Mouse (Mus musculus) forebrain, embryonic 15.5 days (tissue): ENCODE measurements around the gene Adarb1. TPM values are rescaled to one million over a fixed set of nuclear protein-coding genes. Genes with fewer than 3 reads are reported as not detected.

Experiments
- ATAC-seq: fragments of 200-750 bp; cut with Nextera tagmentation; replicated peaks from 2 replicates; pipeline ENCODE4 v1.8.0; 2017; ENCODE audit warnings: mild to moderate bottlenecking, moderate TSS enrichment, moderate library complexity
- H3K27ac ChIP-seq: fragments of 300-500 bp; sonication (generic); replicated peaks from 2 replicates; pipeline ENCODE4 v1.5.1; 2015; ENCODE audit warnings: mild to moderate bottlenecking, inconsistent platforms
- H3K27me3 ChIP-seq: fragments of 300-500 bp; sonication (generic); 2 replicates; pipeline ENCODE4 v1.6.1; 2015; ENCODE audit warnings: inconsistent platforms
- H3K36me3 ChIP-seq: fragments of 300-500 bp; sonication (generic); 2 replicates; pipeline ENCODE4 v1.6.1; 2015; ENCODE audit warnings: mild to moderate bottlenecking, inconsistent platforms
- H3K4me1 ChIP-seq: fragments of 300-500 bp; sonication (generic); 2 replicates; pipeline ENCODE4 v1.6.1; 2015; ENCODE audit warnings: inconsistent platforms
- H3K4me2 ChIP-seq: fragments of 300-500 bp; sonication (generic); replicated peaks from 2 replicates; pipeline ENCODE4 v1.6.1; 2015; ENCODE audit warnings: mild to moderate bottlenecking, inconsistent platforms
- H3K4me3 ChIP-seq: fragments of 300-500 bp; sonication (generic); 2 replicates; pipeline ENCODE4 v1.5.1; 2015; ENCODE audit warnings: mild to moderate bottlenecking, inconsistent platforms
- H3K9ac ChIP-seq: fragments of 300-500 bp; sonication (generic); replicated peaks from 2 replicates; pipeline ENCODE4 v1.6.1; 2015; ENCODE audit warnings: mild to moderate bottlenecking, inconsistent platforms
- H3K9me3 ChIP-seq: fragments of 300-500 bp; sonication (generic); 2 replicates; pipeline ENCODE4 v1.6.1; 2016; ENCODE audit warnings: inconsistent platforms
- WGBS: fragments of 180-500 bp; shearing (Covaris S2); methylation state at CpG from one replicate; pipeline ENCODE4 v1.1.7; 2015; ENCODE audit warnings: mixed read lengths; 5-methylcytosine and 5-hydroxymethylcytosine counted together
- polyA plus RNA-seq: library from polyadenylated mRNA; unstranded; fragments of >200 nt; fragmentation: Nextera tagmentation; extraction: Ambion mirVana; gene quantifications from 2 replicates; pipeline ENCODE4 v1.2.1, GENCODE M21; 2015

Gene Adarb1
- polyA plus RNA-seq, 1 experiment from 2014 or later: 11.9 TPM

- ATAC-seq: no peak
- Histone ChIP-seq H3K9me3 (no peaks in the 10 kb centered on the region), H3K36me3 (no peaks in the 10 kb centered on the region), H3K27me3 (no peaks in the 10 kb centered on the region), H3K9ac (no peak overlapping the region), H3K27ac (no peak overlapping the region), H3K4me1 (no peaks in the 10 kb centered on the region), H3K4me3 (no peak overlapping the region), H3K4me2 (no peak overlapping the region)
- WGBS: 76% methylated on average over 6 of the region's 6 CpGs
These were observed 30.7 kb upstream of the Adarb1 start for GRCm38 (mm10) chr10:77448698-77449247.

DNA sequence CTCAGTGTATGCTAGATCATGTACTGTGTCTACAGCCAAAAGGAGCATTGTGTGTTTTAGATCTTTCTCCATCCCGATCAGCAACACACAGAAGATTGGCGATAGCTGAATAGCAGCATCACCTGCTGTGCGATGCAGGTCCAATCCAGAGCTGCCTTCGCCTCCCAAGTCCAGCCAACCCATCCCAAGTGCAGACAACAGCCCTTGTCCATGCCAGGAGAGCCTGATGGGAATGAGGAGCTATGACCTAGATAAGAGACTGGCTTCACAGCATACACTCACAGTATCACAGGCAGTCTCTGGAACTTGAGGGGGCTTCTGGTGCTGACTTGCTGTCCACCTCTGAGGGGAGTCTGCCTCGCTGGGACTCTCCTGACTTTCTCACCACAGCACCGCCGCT lies 30.1 kb upstream of the Adarb1 start:
- Histone ChIP-seq H3K27me3 (no peaks in the 10 kb centered on the region), H3K9ac (no peak overlapping the region), H3K27ac (no peak overlapping the region), H3K4me2 (no peak overlapping the region), H3K4me3 (no peak overlapping the region), H3K36me3 (no peaks in the 10 kb centered on the region), H3K4me1 (no peaks in the 10 kb centered on the region), H3K9me3 (no peaks in the 10 kb centered on the region)
- WGBS: 77% methylated on average over 7 of the region's 7 CpGs
- no peak for ATAC-seq

DNA sequence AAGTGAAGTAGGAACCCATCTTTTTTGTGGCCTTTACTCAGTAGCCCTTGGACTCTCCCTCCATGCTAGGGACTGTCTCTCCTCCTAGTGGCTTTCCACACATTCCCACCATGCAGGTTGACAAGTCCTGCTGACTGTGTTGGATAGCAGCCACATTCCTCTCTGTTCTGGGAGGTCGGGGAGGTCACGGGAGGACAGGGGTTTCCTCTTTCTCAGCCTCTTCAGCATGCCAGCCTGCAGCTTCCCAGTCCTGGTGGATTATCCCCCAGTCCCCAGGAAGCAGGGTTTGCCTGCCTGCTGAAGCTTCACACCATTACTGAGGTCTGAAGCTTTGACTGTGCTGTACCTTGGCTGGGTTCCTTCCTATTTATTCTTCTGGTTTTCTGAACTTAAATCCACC lies 29.7 kb upstream of the Adarb1 start:
- no peaks in the 10 kb centered on the region for H3K9me3 ChIP-seq
- ATAC-seq: no peak
- no peak overlapping the region for H3K27ac ChIP-seq
- no peaks in the 10 kb centered on the region for H3K27me3 ChIP-seq
- no peaks in the 10 kb centered on the region for H3K36me3 ChIP-seq
- no peak overlapping the region for H3K4me3 ChIP-seq
- no peak overlapping the region for H3K9ac ChIP-seq
- H3K4me2 ChIP-seq: no peak overlapping the region
- H3K4me1 ChIP-seq: no peaks in the 10 kb centered on the region
- WGBS: 28% methylated on average over 2 of the region's 2 CpGs

- no peak for ATAC-seq
- Histone ChIP-seq H3K27ac (no peak overlapping the region), H3K36me3 (no peaks in the 10 kb centered on the region), H3K27me3 (no peaks in the 10 kb centered on the region), H3K4me1 (no peaks in the 10 kb centered on the region), H3K4me3 (no peak overlapping the region), H3K9me3 (no peaks in the 10 kb centered on the region), H3K9ac (no peak overlapping the region), H3K4me2 (no peak overlapping the region)
- WGBS: 94% methylated on average over 4 of the region's 4 CpGs
These were observed 24.2 kb upstream of the Adarb1 start for GRCm38 (mm10) chr10:77442250-77442649.

- Histone ChIP-seq H3K4me1 (no peaks in the 10 kb centered on the region), H3K27me3 (no peaks in the 10 kb centered on the region), H3K27ac (no peak overlapping the region), H3K9me3 (no peaks in the 10 kb centered on the region), H3K4me3 (no peak overlapping the region), H3K36me3 (no peaks in the 10 kb centered on the region), H3K4me2 (no peak overlapping the region), H3K9ac (no peak overlapping the region)
- no peak for ATAC-seq
- WGBS: 88% methylated on average over 3 of the region's 3 CpGs
These were observed 23.7 kb upstream of the Adarb1 start for GRCm38 (mm10) chr10:77441812-77442211.

DNA sequence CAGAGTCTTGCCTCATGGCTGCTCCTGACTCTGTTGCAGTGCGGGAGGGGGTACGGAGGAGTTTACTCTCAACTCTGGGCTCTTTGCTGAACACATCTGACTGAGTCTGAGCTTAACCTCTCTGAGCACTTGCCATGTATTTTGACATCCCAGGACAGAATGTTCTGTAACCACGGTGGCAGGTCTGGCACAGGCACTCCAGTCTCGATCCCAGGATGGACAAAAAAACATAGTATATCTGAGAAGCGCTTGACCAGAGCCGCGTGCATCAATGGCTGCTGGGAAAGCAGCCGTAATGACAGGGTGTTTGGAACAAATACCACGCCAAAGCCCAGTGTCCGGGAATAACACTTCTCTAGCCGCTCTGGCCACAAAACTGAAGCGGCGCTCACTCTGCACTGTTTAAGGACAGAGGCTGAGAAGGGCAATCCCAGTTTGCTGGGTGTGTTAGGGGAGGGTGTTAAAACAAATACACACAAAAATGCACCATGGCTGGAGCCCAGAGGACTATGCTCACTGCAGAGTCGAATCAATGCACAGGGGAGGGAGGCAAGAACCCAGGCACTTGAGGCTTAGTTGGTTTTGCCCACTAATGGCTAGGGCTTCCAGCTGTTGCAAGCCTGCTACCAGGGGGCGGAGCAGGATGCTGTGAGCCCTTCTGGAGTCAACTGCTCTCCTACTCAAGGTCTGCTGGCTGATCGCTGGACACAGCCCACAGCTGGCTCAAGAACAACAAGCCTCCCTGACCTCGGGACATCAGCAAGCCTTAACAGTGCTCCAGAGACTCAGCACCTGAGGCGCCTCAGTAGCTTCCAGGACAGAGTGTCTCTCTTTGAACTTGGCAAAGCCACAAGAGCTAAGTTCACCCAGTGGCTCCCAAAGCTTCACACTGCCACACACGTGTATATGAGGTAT lies 23.0 kb upstream of the Adarb1 start:
- Histone ChIP-seq H3K36me3 (no peaks in the 10 kb centered on the region), H3K4me1 (no peaks in the 10 kb centered on the region), H3K4me3 (no peak overlapping the region), H3K9me3 (no peaks in the 10 kb centered on the region), H3K4me2 (no peak overlapping the region), H3K27ac (no peak overlapping the region), H3K9ac (no peak overlapping the region), H3K27me3 (no peaks in the 10 kb centered on the region)
- WGBS: 69% methylated on average over 19 of the region's 19 CpGs
- no peak for ATAC-seq

- H3K4me3 ChIP-seq: no peak overlapping the region
- no peak overlapping the region for H3K9ac ChIP-seq
- H3K27me3 ChIP-seq: no peaks in the 10 kb centered on the region
- H3K27ac ChIP-seq: no peak overlapping the region
- no peak overlapping the region for H3K4me2 ChIP-seq
- no peak for ATAC-seq
- WGBS: 65% methylated on average over 6 of the region's 6 CpGs
- H3K36me3 ChIP-seq: no peaks in the 10 kb centered on the region
- no peaks in the 10 kb centered on the region for H3K4me1 ChIP-seq
- no peaks in the 10 kb centered on the region for H3K9me3 ChIP-seq
These were observed 22.2 kb upstream of the Adarb1 start for GRCm38 (mm10) chr10:77440286-77440685.

- Histone ChIP-seq H3K9me3 (no peaks in the 10 kb centered on the region), H3K27me3 (no peaks in the 10 kb centered on the region), H3K4me2 (no peak overlapping the region), H3K4me3 (no peak overlapping the region), H3K27ac (no peak overlapping the region), H3K36me3 (no peaks in the 10 kb centered on the region), H3K9ac (no peak overlapping the region), H3K4me1 (peaks cover 9% of the 10 kb centered on the region; the same call in 1 of the 2 replicates)
- no peak for ATAC-seq
- WGBS: 65% methylated on average over 3 of the region's 3 CpGs
These were observed 21.0 kb upstream of the Adarb1 start for GRCm38 (mm10) chr10:77439026-77439425.

DNA sequence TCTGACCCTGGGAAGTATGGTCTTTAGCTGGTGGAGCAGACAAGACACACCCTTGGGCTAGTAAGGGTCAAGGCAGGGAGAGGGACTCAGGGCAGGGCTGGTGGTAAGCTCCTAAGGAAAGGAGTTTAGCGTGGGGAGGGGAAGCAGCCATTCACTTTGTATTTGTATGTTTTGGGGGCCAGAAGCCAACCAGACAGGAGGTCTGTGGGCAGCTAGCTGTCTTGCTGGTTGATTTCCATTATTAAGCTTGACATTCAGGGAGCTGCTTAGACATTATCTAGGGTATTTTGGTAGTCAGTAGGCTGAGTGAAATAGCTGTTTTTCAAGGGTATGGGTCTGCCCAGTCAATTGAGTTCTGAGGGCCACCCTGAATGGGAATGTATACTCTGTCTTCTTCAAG lies 20.0 kb upstream of the Adarb1 start:
- Histone ChIP-seq H3K9me3 (no peaks in the 10 kb centered on the region), H3K4me2 (no peak overlapping the region), H3K9ac (no peak overlapping the region), H3K4me1 (peaks cover 9% of the 10 kb centered on the region; the same call in 1 of the 2 replicates), H3K27ac (no peak overlapping the region), H3K4me3 (no peak overlapping the region), H3K27me3 (no peaks in the 10 kb centered on the region), H3K36me3 (no peaks in the 10 kb centered on the region)
- no peak for ATAC-seq
- WGBS: 59% methylated on average over 1 of the region's 1 CpGs

DNA sequence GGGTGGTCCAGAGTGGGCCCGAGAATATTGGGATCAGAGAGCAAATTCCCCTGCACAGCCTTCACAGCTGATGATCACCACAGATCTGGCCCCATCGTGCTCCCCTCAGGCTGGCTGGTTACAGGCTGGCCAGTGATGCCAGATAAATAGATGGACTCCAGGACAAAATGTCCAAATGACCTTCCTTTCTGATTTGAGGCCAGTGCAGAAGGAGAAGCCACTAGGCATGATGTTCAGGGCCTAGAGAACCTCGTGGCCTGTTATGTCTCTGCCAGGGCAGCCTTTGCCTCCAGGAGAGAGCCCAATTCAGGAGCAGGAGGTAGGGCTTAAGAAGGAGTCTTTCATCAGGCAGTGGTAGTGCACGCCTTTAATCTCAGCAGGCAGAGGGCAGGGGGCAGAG lies 17.3 kb upstream of the Adarb1 start:
- no peaks in the 10 kb centered on the region for H3K9me3 ChIP-seq
- no peaks in the 10 kb centered on the region for H3K27me3 ChIP-seq
- H3K4me1 ChIP-seq: peaks cover 9% of the 10 kb centered on the region; the same call in 1 of the 2 replicates
- no peaks in the 10 kb centered on the region for H3K36me3 ChIP-seq
- WGBS: 60% methylated on average over 4 of the region's 4 CpGs
- no peak for ATAC-seq
- no peak overlapping the region for H3K9ac ChIP-seq
- H3K27ac ChIP-seq: no peak overlapping the region
- H3K4me3 ChIP-seq: no peak overlapping the region
- no peak overlapping the region for H3K4me2 ChIP-seq

- H3K4me3 ChIP-seq: no peak overlapping the region
- no peaks in the 10 kb centered on the region for H3K27me3 ChIP-seq
- 43% methylated on average over 18 of the region's 18 CpGs for whole genome bisulfite sequencing
- peak overlapping the region; percentile 14; the same call in 1 of the 2 replicates for H3K4me2 ChIP-seq
- H3K9me3 ChIP-seq: no peaks in the 10 kb centered on the region
- ATAC-seq: 0 out of 2 replicates have a peak, but pooled peaks have one; percentile 60
- no peak overlapping the region for H3K9ac ChIP-seq
- peaks cover 9% of the 10 kb centered on the region; the same call in 1 of the 2 replicates for H3K4me1 ChIP-seq
- no peak overlapping the region for H3K27ac ChIP-seq
- H3K36me3 ChIP-seq: no peaks in the 10 kb centered on the region
These were observed 16.5 kb upstream of the Adarb1 start for GRCm38 (mm10) chr10:77434457-77435151.

DNA sequence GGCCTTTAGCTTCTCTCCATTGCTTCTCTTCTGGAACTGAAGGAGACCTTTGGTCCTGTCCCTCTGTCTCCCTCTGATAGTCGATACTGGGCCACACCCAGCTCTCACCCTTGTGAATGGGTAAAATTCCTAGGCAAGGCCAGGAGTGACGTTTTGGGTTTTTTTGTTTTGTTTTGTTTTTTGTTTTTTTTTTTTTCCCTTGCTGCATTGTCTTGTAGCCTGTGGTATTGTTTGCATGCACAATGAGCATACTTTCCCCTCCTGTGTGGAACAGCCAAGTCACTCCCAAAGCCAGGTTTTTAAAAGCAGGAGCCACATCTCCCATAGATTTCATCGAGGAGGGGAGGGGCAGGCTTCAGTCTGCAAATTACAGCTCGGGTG lies 16.0 kb upstream of the Adarb1 start:
- no peaks in the 10 kb centered on the region for H3K36me3 ChIP-seq
- no peak overlapping the region for H3K4me3 ChIP-seq
- no peaks in the 10 kb centered on the region for H3K27me3 ChIP-seq
- peak overlapping the region; percentile 14; the same call in 1 of the 2 replicates for H3K4me2 ChIP-seq
- no peak overlapping the region for H3K9ac ChIP-seq
- no peaks in the 10 kb centered on the region for H3K9me3 ChIP-seq
- ATAC-seq: no peak
- 19% methylated on average over 4 of the region's 4 CpGs for WGBS
- H3K4me1 ChIP-seq: peaks cover 9% of the 10 kb centered on the region; the same call in 1 of the 2 replicates
- H3K27ac ChIP-seq: no peak overlapping the region
